Mouse (Mus musculus): ENCODE measurements around the gene BC067074.

DNA sequence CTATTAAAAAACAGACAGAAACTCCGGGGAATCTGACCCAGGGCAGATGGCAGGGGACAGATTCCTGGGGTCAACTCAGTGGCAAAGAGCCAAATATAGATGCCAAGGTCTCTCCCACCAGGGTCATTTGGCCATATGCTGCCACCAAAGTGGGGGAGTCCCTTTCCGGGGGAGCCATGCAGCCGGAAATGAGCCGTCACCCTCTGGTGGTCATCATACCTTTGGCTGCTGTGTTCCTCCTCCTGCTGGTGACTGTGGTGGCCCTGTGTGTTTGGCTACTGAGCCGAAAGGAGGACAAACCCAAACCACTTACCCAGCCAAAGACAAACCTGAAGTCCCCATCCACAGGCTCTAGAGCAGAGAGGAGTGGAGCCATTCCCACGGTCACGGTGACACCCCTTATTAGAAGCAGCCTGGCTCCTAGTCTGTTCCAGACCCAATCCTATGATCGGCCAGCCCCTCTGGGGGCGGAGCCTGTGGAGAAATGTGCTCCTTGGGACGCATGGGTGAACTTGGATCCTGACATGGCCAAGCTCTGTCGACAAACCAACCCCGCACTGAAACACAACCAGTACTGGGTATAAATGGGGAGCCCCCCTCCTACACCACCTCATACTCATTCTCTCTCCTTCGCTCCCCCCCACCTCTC is 76.1 kb downstream of the BC067074 start:
- TF ChIP-seq CTCF (IDR thresholded peaks at IDR 0.05; ENCODE audit: control insufficient read depth, insufficient read depth, low read length) (no peak), POLR2A (IDR thresholded peaks at IDR 0.05; ENCODE audit: borderline replicate concordance, control insufficient read depth, low read depth, low read length) (no peak)

Data from bone marrow, adult 2 months (tissue).